Mouse (Mus musculus) gastrocnemius, postnatal 10 days (tissue): ENCODE data around the gene Ftcd. TPM values are rescaled to one million over a fixed set of nuclear protein-coding genes. Genes with fewer than 3 reads are reported as not detected.

Source experiments
- DNase-seq: peaks from one replicate; pipeline ENCODE4 v3.0.0; 2021; ENCODE audit warnings: mixed read lengths
- total RNA-seq, 2 experiments: library from RNA; stranded (reverse); gene quantifications; 2 replicates each; pipeline ENCODE4 v1.2.3; 2021

Gene Ftcd
- total RNA-seq, 2 experiments from 2014 or later: not detected

- no peak for DNase-seq
Observed at GRCm38 (mm10) chr10:76612473-76612872, 37.0 kb downstream of the Ftcd start.

- no peak for DNase-seq
Observed at GRCm38 (mm10) chr10:76622411-76622810, 47.0 kb downstream of the Ftcd start.

GRCm38 (mm10) chr10:76622928-76623680 is 47.7 kb downstream of the Ftcd start, which contains the start of gene Col6a2:
Col6a2 (minus strand) TSS chr10:76623630.
- DNase-seq: peak; percentile 99

- no peak for DNase-seq
Observed at GRCm38 (mm10) chr10:76623734-76624133, 48.3 kb downstream of the Ftcd start.

GRCm38 (mm10) chr10:76624903-76625302 is 49.5 kb downstream of the Ftcd start:
- no peak for DNase-seq

GRCm38 (mm10) chr10:76627714-76628113 is 52.3 kb downstream of the Ftcd start:
- DNase-seq: no peak

GRCm38 (mm10) chr10:76630657-76631056 is 55.2 kb downstream of the Ftcd start:
- DNase-seq: no peak

GRCm38 (mm10) chr10:76632630-76633029 is 57.2 kb downstream of the Ftcd start:
- DNase-seq: no peak

- no peak for DNase-seq
Observed at GRCm38 (mm10) chr10:76634094-76634571, 58.7 kb downstream of the Ftcd start.

- no peak for DNase-seq
Observed at GRCm38 (mm10) chr10:76634584-76634983, 59.1 kb downstream of the Ftcd start.

GRCm38 (mm10) chr10:76636026-76636425 is 60.6 kb downstream of the Ftcd start:
- DNase-seq: no peak

GRCm38 (mm10) chr10:76636601-76637000 is 61.2 kb downstream of the Ftcd start:
- no peak for DNase-seq

Other genes starting within 250 kb of the Ftcd start
- 10 to 100 TPM; 11.0 to 16.9 TPM for gene Dip2a, start 230.4 kb upstream of the Ftcd start, total RNA-seq
- gene AC141477.1, start 135.2 kb upstream of the Ftcd start, total RNA-seq: not detected
- 10 to 100 TPM; 45.1 to 56.7 TPM for gene Pcnt, start 132.9 kb upstream of the Ftcd start, total RNA-seq
- under 1 TPM; 0.21 to 0.38 TPM for gene 2610028H24Rik, start 126.6 kb upstream of the Ftcd start, total RNA-seq
- gene Mcm3ap, start 106.7 kb upstream of the Ftcd start, total RNA-seq: 10 to 100 TPM; 25.5 to 27.9 TPM
- gene Ybey, start 106.5 kb upstream of the Ftcd start, total RNA-seq: 1 to 10 TPM; 3.5 to 3.7 TPM
- gene Lss, start 44.1 kb upstream of the Ftcd start, total RNA-seq: 10 to 100 TPM in 1 of 2 experiments, 1 to 10 TPM in 1; 7.0 to 10.1 TPM
- gene Spatc1l, start 13.4 kb upstream of the Ftcd start, total RNA-seq: not detected
- 100 to 1,000 TPM; 352 to 417 TPM for gene Col6a2, start 48.0 kb downstream of the Ftcd start, total RNA-seq
- gene Col6a1, start 150.5 kb downstream of the Ftcd start, total RNA-seq: 100 to 1,000 TPM; 336 to 400 TPM